In genomic region chr12:87230379-87230895, GRCm38 (mm10) we compare ENCODE assay signal across 28 mouse cellular contexts. TPM values are rescaled to one million over a fixed set of nuclear protein-coding genes. Genes with fewer than 3 reads are reported as not detected.
DNase-seq lines count a peak whose midpoint lies in the region; ATAC-seq and TF ChIP-seq lines count a peak whose summit lies in the region.
"Had no signal": no experiment of that assay in that cellular context is flagged by ENCODE, and none has a peak within 500 bp of the region (broad histone marks: within the 10 kb centered on the region; RNA-seq: fewer than 3 reads in every experiment).

No protein-coding gene starts in this region.

- no peak for TF ChIP-seq CTCF in G1E (IDR thresholded peaks at IDR 0.05; ENCODE audit: low read depth, low read length)

- ATAC-seq in intestine, embryonic 16.5 days, result peak; percentile 52; the same call in 1 of the 2 replicates
- ATAC-seq in intestine, embryonic 15.5 days, result no peak
- ATAC-seq in liver, embryonic 13.5 days (ENCODE audit: low read depth), result peak; percentile 67; the same call in 1 of the 2 replicates
- no peak for ATAC-seq in liver, embryonic 11.5 days (replicated peaks; ENCODE audit: low FRiP score)
- ATAC-seq in G1E (ENCODE audit: extremely low read depth, insufficient number of reproducible peaks, low FRiP score, poor library complexity, severe bottlenecking), result peak; percentile 22; the same call in 1 of the 2 replicates
- ATAC-seq: CD4-positive, CD25-positive, alpha-beta regulatory T cell, adult 4 months; forebrain, embryonic 14.5 days; forebrain, embryonic 16.5 days had no signal

- intact Hi-C loops in heart, postnatal 25 days (cut with DNase I), result loop anchor here (10.0 kb wide), 1 partner anchor 466 kb away; no protein-coding TSS in a partner anchor

- DNase-seq in liver, embryonic 13.5 days, result no peak
- DNase-seq in liver, embryonic 11.5 days (ENCODE audit: low spot score), result no peak
- no peak for DNase-seq in G1E (ENCODE audit: low spot score)
- DNase-seq in MEL-GATA-1-ER (ENCODE audit: extremely low read depth, low read depth), result peak; percentile 38
- no peak for DNase-seq in heart, postnatal 25 days (ENCODE audit: low spot score)
- DNase-seq: adrenal gland, adult 2 months; adrenal gland, postnatal 10 days; adrenal gland, postnatal 25 days; B cell, adult 2 months; cerebellum, adult 11 months; cerebellum, adult 18-20 months; cerebellum, adult 8-10 months; cerebellum, adult 9-11 months; cerebellum, postnatal 14 days; cerebellum, postnatal 36 days; embryo, embryonic 11 days had no signal

- no peaks in the 10 kb centered on the region for H3K27me3 ChIP-seq in intestine, embryonic 16.5 days (replicated peaks; ENCODE audit: control insufficient read depth, insufficient read depth, low read length)
- H3K27me3 ChIP-seq in intestine, embryonic 15.5 days (replicated peaks), result no peaks in the 10 kb centered on the region
- H3K27me3 ChIP-seq in liver, embryonic 13.5 days, result no peaks in the 10 kb centered on the region
- no peaks in the 10 kb centered on the region for H3K27me3 ChIP-seq in liver, embryonic 11.5 days (replicated peaks; ENCODE audit: control insufficient read depth, insufficient read depth, low read length)
- peaks cover 3% of the 10 kb centered on the region; the same call in 1 of the 2 replicates for H3K27me3 ChIP-seq in G1E (ENCODE audit: insufficient read depth, low read length)
- H3K27me3 ChIP-seq: CH12.LX; embryonic facial prominence, embryonic 13.5 days; embryonic facial prominence, embryonic 15.5 days; forebrain, embryonic 12.5 days had no signal

- H3K4me3 ChIP-seq in intestine, embryonic 16.5 days (ENCODE audit: low read length), result no peak overlapping the region
- no peak overlapping the region for H3K4me3 ChIP-seq in intestine, embryonic 15.5 days (replicated peaks)
- no peak overlapping the region for H3K4me3 ChIP-seq in liver, embryonic 13.5 days (replicated peaks)
- no peak overlapping the region for H3K4me3 ChIP-seq in liver, embryonic 11.5 days (ENCODE audit: low read depth, low read length)
- H3K4me3 ChIP-seq in G1E (ENCODE audit: low read depth, low read length), result no peak overlapping the region
- H3K4me3 ChIP-seq: embryonic facial prominence, embryonic 13.5 days; embryonic facial prominence, embryonic 15.5 days; erythroblast, embryonic 14.5 days; forebrain, embryonic 10.5 days; forebrain, embryonic 12.5 days had no signal

- H3K4me2 ChIP-seq in intestine, embryonic 16.5 days (ENCODE audit: low read depth, low read length), result no peak overlapping the region
- H3K4me2 ChIP-seq in intestine, embryonic 15.5 days (replicated peaks), result no peak overlapping the region
- H3K4me2 ChIP-seq in liver, embryonic 13.5 days, result no peak overlapping the region
- no peak overlapping the region for H3K4me2 ChIP-seq in liver, embryonic 11.5 days
- H3K4me2 ChIP-seq: embryonic facial prominence, embryonic 13.5 days; embryonic facial prominence, embryonic 15.5 days; forebrain, embryonic 12.5 days had no signal

- H3K27ac ChIP-seq in intestine, embryonic 16.5 days (ENCODE audit: low read length), result no peak overlapping the region
- no peak overlapping the region for H3K27ac ChIP-seq in intestine, embryonic 15.5 days
- H3K27ac ChIP-seq in liver, embryonic 13.5 days, result no peak overlapping the region
- H3K27ac ChIP-seq in liver, embryonic 11.5 days (ENCODE audit: low read depth, low read length), result no peak overlapping the region
- H3K27ac ChIP-seq: embryonic facial prominence, embryonic 13.5 days; embryonic facial prominence, embryonic 15.5 days; forebrain, embryonic 10.5 days; forebrain, embryonic 12.5 days had no signal

- no peak overlapping the region for H3K9ac ChIP-seq in intestine, embryonic 16.5 days (ENCODE audit: low read depth, low read length)
- no peak overlapping the region for H3K9ac ChIP-seq in intestine, embryonic 15.5 days
- H3K9ac ChIP-seq in liver, embryonic 13.5 days, result no peak overlapping the region; the same call in 1 of the 2 replicates
- H3K9ac ChIP-seq in liver, embryonic 11.5 days (ENCODE audit: low read depth, low read length), result no peak overlapping the region
- H3K9ac ChIP-seq: embryonic facial prominence, embryonic 13.5 days; embryonic facial prominence, embryonic 15.5 days; forebrain, embryonic 12.5 days had no signal

- H3K9me3 ChIP-seq in intestine, embryonic 16.5 days (ENCODE audit: control insufficient read depth, low read length), result no peaks in the 10 kb centered on the region
- no peaks in the 10 kb centered on the region for H3K9me3 ChIP-seq in intestine, embryonic 15.5 days
- H3K9me3 ChIP-seq in liver, embryonic 13.5 days (replicated peaks), result 0 out of 2 replicates have a peak, but pooled peaks cover 3% of the 10 kb centered on the region
- H3K9me3 ChIP-seq in liver, embryonic 11.5 days (ENCODE audit: control insufficient read depth, low read length), result peaks cover 5% of the 10 kb centered on the region; the same call in 1 of the 2 replicates
- peaks cover 5% of the 10 kb centered on the region for H3K9me3 ChIP-seq in G1E (replicated peaks)
- H3K9me3 ChIP-seq: embryonic facial prominence, embryonic 13.5 days; embryonic facial prominence, embryonic 15.5 days; forebrain, embryonic 10.5 days; forebrain, embryonic 12.5 days had no signal

- H3K36me3 ChIP-seq in intestine, embryonic 16.5 days (ENCODE audit: control insufficient read depth, insufficient read depth, low read length), result no peaks in the 10 kb centered on the region
- no peaks in the 10 kb centered on the region for H3K36me3 ChIP-seq in intestine, embryonic 15.5 days
- H3K36me3 ChIP-seq in liver, embryonic 13.5 days, result no peaks in the 10 kb centered on the region
- no peaks in the 10 kb centered on the region for H3K36me3 ChIP-seq in liver, embryonic 11.5 days (ENCODE audit: control insufficient read depth, insufficient read depth, low read length)
- no peaks in the 10 kb centered on the region for H3K36me3 ChIP-seq in G1E (replicated peaks)
- H3K36me3 ChIP-seq: embryonic facial prominence, embryonic 13.5 days; embryonic facial prominence, embryonic 15.5 days; forebrain, embryonic 10.5 days; forebrain, embryonic 12.5 days had no signal

- no peaks in the 10 kb centered on the region for H3K4me1 ChIP-seq in intestine, embryonic 16.5 days (ENCODE audit: control insufficient read depth, insufficient read depth, low read length)
- no peaks in the 10 kb centered on the region for H3K4me1 ChIP-seq in intestine, embryonic 15.5 days (replicated peaks)
- peaks cover 22% of the 10 kb centered on the region for H3K4me1 ChIP-seq in liver, embryonic 13.5 days (replicated peaks)
- H3K4me1 ChIP-seq in liver, embryonic 11.5 days (replicated peaks; ENCODE audit: control insufficient read depth, insufficient read depth, low read length), result 0 out of 2 replicates have a peak, but pooled peaks cover under 1% of the 10 kb centered on the region
- peaks cover 3% of the 10 kb centered on the region; the same call in 1 of the 2 replicates for H3K4me1 ChIP-seq in G1E (ENCODE audit: insufficient read depth, low read depth, low read length)
- H3K4me1 ChIP-seq: embryonic facial prominence, embryonic 13.5 days; embryonic facial prominence, embryonic 15.5 days; forebrain, embryonic 10.5 days; forebrain, embryonic 12.5 days had no signal

RNA-seq across cellular contexts. Expression of gene Noxred1, which starts 8.1 kb away (rescaled TPM):
- polyA plus RNA-seq in intestine, embryonic 16.5 days (2015; fragmentation: Nextera tagmentation; extraction: Ambion mirVana), result 0.45 and 0.49 TPM in 2 replicates
- 0.25 and 0.36 TPM in 2 replicates for polyA plus RNA-seq in intestine, embryonic 15.5 days (2015; fragmentation: Nextera tagmentation; extraction: Ambion mirVana)
- 0.19 and 0.29 TPM in 2 replicates for polyA plus RNA-seq in liver, embryonic 13.5 days (2015; fragmentation: Nextera tagmentation; extraction: Ambion mirVana)
- 0.48 and 0.96 TPM in 2 replicates for polyA plus RNA-seq in liver, embryonic 11.5 days (2014; fragmentation: Nextera tagmentation; extraction: Ambion mirVana)
- total RNA-seq in G1E (2014; fragmentation: Nextera tagmentation) (0.75 TPM in 1 of 2 replicates, not detected in the other), G1E (2017) (0.11 and 0.58 TPM in 2 replicates)
- polyA plus RNA-seq in G1E (2012), result not detected in 2 replicates
- total RNA-seq in heart, postnatal 25 days (2021), result under 1 TPM; 0.20 to 0.49 TPM
- total RNA-seq: common myeloid progenitor, adult 5-6 weeks had no signal
- polyA plus RNA-seq: adrenal gland, adult 2 months had no signal

RNA-seq across cellular contexts. Expression of gene Tmed8, which starts 30.2 kb away (rescaled TPM):
- polyA plus RNA-seq in intestine, embryonic 16.5 days (2015; fragmentation: Nextera tagmentation; extraction: Ambion mirVana), result 0.95 and 1.4 TPM in 2 replicates
- 1.7 TPM in 2 replicates for polyA plus RNA-seq in intestine, embryonic 15.5 days (2015; fragmentation: Nextera tagmentation; extraction: Ambion mirVana)
- 0.43 and 0.58 TPM in 2 replicates for polyA plus RNA-seq in liver, embryonic 13.5 days (2015; fragmentation: Nextera tagmentation; extraction: Ambion mirVana)
- 2.0 TPM in 2 replicates for polyA plus RNA-seq in liver, embryonic 11.5 days (2014; fragmentation: Nextera tagmentation; extraction: Ambion mirVana)
- total RNA-seq in G1E (2014; fragmentation: Nextera tagmentation), result 21.6 and 21.8 TPM in 2 replicates
- 30.8 and 32.5 TPM in 2 replicates for total RNA-seq in G1E (2017)
- polyA plus RNA-seq in G1E (2012), result 1.7 and 2.2 TPM in 2 replicates
- 1 to 10 TPM; 4.4 to 6.6 TPM for total RNA-seq in heart, postnatal 25 days (2021)

RNA-seq across cellular contexts. Expression of gene Samd15, which starts 30.9 kb away (rescaled TPM):
- polyA plus RNA-seq in intestine, embryonic 16.5 days (2015; fragmentation: Nextera tagmentation; extraction: Ambion mirVana), result 0.69 and 1.3 TPM in 2 replicates
- 1.1 and 1.7 TPM in 2 replicates for polyA plus RNA-seq in intestine, embryonic 15.5 days (2015; fragmentation: Nextera tagmentation; extraction: Ambion mirVana)
- polyA plus RNA-seq in liver, embryonic 13.5 days (2015; fragmentation: Nextera tagmentation; extraction: Ambion mirVana), result 8.8 and 12.4 TPM in 2 replicates
- polyA plus RNA-seq in liver, embryonic 11.5 days (2014; fragmentation: Nextera tagmentation; extraction: Ambion mirVana), result 22.0 and 26.0 TPM in 2 replicates
- 2.8 and 3.2 TPM in 2 replicates for total RNA-seq in G1E (2014; fragmentation: Nextera tagmentation)
- total RNA-seq in G1E (2017), result 1.5 and 2.3 TPM in 2 replicates
- 0.21 TPM in 1 of 2 replicates, not detected in the other for polyA plus RNA-seq in G1E (2012)
- total RNA-seq in heart, postnatal 25 days (2021), result under 1 TPM; 0.21 to 0.34 TPM
- polyA plus RNA-seq: erythroblast, embryonic 14.5 days had no signal

RNA-seq across cellular contexts. Expression of gene Vipas39, which starts 35.6 kb away (rescaled TPM):
- polyA plus RNA-seq in intestine, embryonic 16.5 days (2015; fragmentation: Nextera tagmentation; extraction: Ambion mirVana), result 40.8 and 42.4 TPM in 2 replicates
- 36.6 and 40.1 TPM in 2 replicates for polyA plus RNA-seq in intestine, embryonic 15.5 days (2015; fragmentation: Nextera tagmentation; extraction: Ambion mirVana)
- 9.8 and 10.6 TPM in 2 replicates for polyA plus RNA-seq in liver, embryonic 13.5 days (2015; fragmentation: Nextera tagmentation; extraction: Ambion mirVana)
- polyA plus RNA-seq in liver, embryonic 11.5 days (2014; fragmentation: Nextera tagmentation; extraction: Ambion mirVana), result 23.8 and 26.5 TPM in 2 replicates
- total RNA-seq in G1E (2014; fragmentation: Nextera tagmentation) (31.6 and 36.4 TPM in 2 replicates), G1E (2017) (42.4 and 43.1 TPM in 2 replicates)
- polyA plus RNA-seq in G1E (2012), result 1.2 and 1.3 TPM in 2 replicates
- 10 to 100 TPM; 21.7 to 23.1 TPM for total RNA-seq in heart, postnatal 25 days (2021)

RNA-seq across cellular contexts. Expression of gene Ahsa1, which starts 35.8 kb away (rescaled TPM):
- 196 and 225 TPM in 2 replicates for polyA plus RNA-seq in intestine, embryonic 16.5 days (2015; fragmentation: Nextera tagmentation; extraction: Ambion mirVana)
- 228 and 230 TPM in 2 replicates for polyA plus RNA-seq in intestine, embryonic 15.5 days (2015; fragmentation: Nextera tagmentation; extraction: Ambion mirVana)
- 196 and 212 TPM in 2 replicates for polyA plus RNA-seq in liver, embryonic 13.5 days (2015; fragmentation: Nextera tagmentation; extraction: Ambion mirVana)
- 296 and 310 TPM in 2 replicates for polyA plus RNA-seq in liver, embryonic 11.5 days (2014; fragmentation: Nextera tagmentation; extraction: Ambion mirVana)
- total RNA-seq in G1E (2014; fragmentation: Nextera tagmentation) (117 and 144 TPM in 2 replicates), G1E (2017) (400 and 401 TPM in 2 replicates)
- 207 and 209 TPM in 2 replicates for polyA plus RNA-seq in G1E (2012)
- 100 to 1,000 TPM; 126 to 158 TPM for total RNA-seq in heart, postnatal 25 days (2021)

Comparison
In these comparisons a context has a peak if more than half of its experiments do, and no peak if none do; other contexts are left out.
1. ATAC-seq: peak in intestine, embryonic 16.5 days (single experiment), liver, embryonic 13.5 days (single experiment) and G1E (single experiment); none in intestine, embryonic 15.5 days (single experiment) and liver, embryonic 11.5 days (single experiment).